ENCODE assay signal across 12 mouse cellular contexts in the genomic region with DNA sequence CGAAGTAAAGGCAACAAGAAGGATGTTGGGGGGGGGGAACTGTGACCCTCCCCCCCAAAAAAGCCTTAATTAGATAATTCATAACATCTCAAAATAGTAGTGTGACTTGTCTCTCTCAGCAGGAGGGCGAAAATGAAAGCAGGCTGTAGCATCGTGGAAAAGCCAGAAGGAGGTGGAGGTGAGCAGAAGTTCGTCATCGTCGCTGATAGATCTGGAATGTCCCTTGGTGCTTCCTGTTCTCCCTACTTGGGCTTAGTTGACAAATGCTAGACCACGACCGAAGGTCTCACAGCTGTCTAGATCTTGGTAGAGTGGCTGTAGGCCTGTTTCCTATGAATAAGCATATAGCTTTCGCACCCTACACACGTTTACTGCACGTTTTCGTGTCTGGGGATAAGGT. TPM values are rescaled to one million over a fixed set of nuclear protein-coding genes. Genes with fewer than 3 reads are reported as not detected.
DNase-seq lines count a peak whose midpoint lies in the region; ATAC-seq and TF ChIP-seq lines count a peak whose summit lies in the region.
"Had no signal": no experiment of that assay in that cellular context is flagged by ENCODE, and none has a peak within 500 bp of the region (broad histone marks: within the 10 kb centered on the region; RNA-seq: fewer than 3 reads in every experiment).

No protein-coding gene starts in this region.

- no peaks in the 10 kb centered on the region for H3K27me3 ChIP-seq in hindbrain, embryonic 15.5 days
- no peaks in the 10 kb centered on the region; the same call in 1 of the 2 replicates for H3K27me3 ChIP-seq in hindbrain, embryonic 10.5 days (ENCODE audit: insufficient read depth, poor library complexity, severe bottlenecking)
- no peaks in the 10 kb centered on the region for H3K27me3 ChIP-seq in spleen, adult 2 months (ENCODE audit: control insufficient read depth, insufficient read depth, low read length)
- H3K27me3 ChIP-seq in stomach, postnatal 0 days (ENCODE audit: control insufficient read depth, insufficient read depth, low read length) = no peaks in the 10 kb centered on the region
- H3K27me3 ChIP-seq: forebrain, embryonic 13.5 days had no signal

- H3K4me2 ChIP-seq in hindbrain, embryonic 15.5 days = 0 out of 2 replicates have a peak overlapping the region, but pooled peaks have one; percentile 79
- peak overlapping the region; percentile 80; the same call in 1 of the 2 replicates for H3K4me2 ChIP-seq in stomach, postnatal 0 days (replicated peaks; ENCODE audit: low read depth)

- H3K4me1 ChIP-seq in hindbrain, embryonic 15.5 days (replicated peaks) = peaks cover 19% of the 10 kb centered on the region
- H3K4me1 ChIP-seq in hindbrain, embryonic 10.5 days (replicated peaks) = peaks cover 21% of the 10 kb centered on the region
- H3K4me1 ChIP-seq in spleen, adult 2 months (ENCODE audit: control insufficient read depth, insufficient read depth, insufficient read length) = peaks cover 28% of the 10 kb centered on the region
- no peaks in the 10 kb centered on the region for H3K4me1 ChIP-seq in stomach, postnatal 0 days (replicated peaks; ENCODE audit: control insufficient read depth, insufficient read depth)

- intact Hi-C loops in left cerebral cortex, postnatal 25 days (cut with DNase I) = loop anchor here (2.0 to 5.0 kb wide), 2 partner anchors 16 to 35 kb away; no protein-coding TSS in a partner anchor

- ATAC-seq in hindbrain, embryonic 15.5 days (ENCODE audit: low FRiP score, low read depth) = no peak
- peak; percentile 29 for ATAC-seq in inflammation-experienced regulatory T-cells, adult 6 months
- no peak for ATAC-seq in stomach, postnatal 0 days (ENCODE audit: low FRiP score, low TSS enrichment)
- ATAC-seq: forebrain, embryonic 13.5 days had no signal

- peaks cover 42% of the 10 kb centered on the region for H3K36me3 ChIP-seq in hindbrain, embryonic 15.5 days
- H3K36me3 ChIP-seq in hindbrain, embryonic 10.5 days = peaks cover 51% of the 10 kb centered on the region
- peaks cover 16% of the 10 kb centered on the region for H3K36me3 ChIP-seq in spleen, adult 2 months (ENCODE audit: control insufficient read depth, insufficient read depth, low read length)
- peaks cover 18% of the 10 kb centered on the region; the same call in 1 of the 2 replicates for H3K36me3 ChIP-seq in stomach, postnatal 0 days (ENCODE audit: control insufficient read depth, insufficient read depth, low read length)

- TF ChIP-seq CTCF in spleen, adult 2 months (IDR thresholded peaks at IDR 0.05; ENCODE audit: extremely low read depth, insufficient read depth, insufficient read length, insufficient replicate concordance) = no peak
- peak; percentile 53 for TF ChIP-seq CTCF in stomach, postnatal 0 days (IDR thresholded peaks at IDR 0.05; ENCODE audit: low read depth)

- no peak for DNase-seq in hindbrain, embryonic 10.5 days (ENCODE audit: low spot score)
- DNase-seq in spleen, adult 2 months (ENCODE audit: low read depth in 1 of 2, low spot score in 2 of 2) = no peak
- no peak for DNase-seq in spleen, adult 18-20 months
- no peak for DNase-seq in stomach, postnatal 0 days (ENCODE audit: low spot score)
- DNase-seq in left cerebral cortex, postnatal 25 days (ENCODE audit: low spot score in 2 of 2) = no peak
- DNase-seq in frontal cortex, postnatal 10 days (ENCODE audit: low spot score in 2 of 2) = no peak
- DNase-seq: embryo, embryonic 11 days; right cerebral cortex, postnatal 25 days had no signal

- no peaks in the 10 kb centered on the region for H3K9me3 ChIP-seq in hindbrain, embryonic 15.5 days
- H3K9me3 ChIP-seq in hindbrain, embryonic 10.5 days = no peaks in the 10 kb centered on the region
- no peaks in the 10 kb centered on the region for H3K9me3 ChIP-seq in stomach, postnatal 0 days (ENCODE audit: control insufficient read depth, low read length)
- H3K9me3 ChIP-seq: forebrain, embryonic 13.5 days had no signal

- no peak for TF ChIP-seq EP300 in stomach, postnatal 0 days (optimal IDR thresholded peaks at IDR 0.05)

- H3K9ac ChIP-seq in hindbrain, embryonic 15.5 days = no peak overlapping the region
- H3K9ac ChIP-seq in stomach, postnatal 0 days (ENCODE audit: low read length) = no peak overlapping the region

- H3K4me3 ChIP-seq in hindbrain, embryonic 15.5 days = no peak overlapping the region
- H3K4me3 ChIP-seq in hindbrain, embryonic 10.5 days = no peak overlapping the region
- H3K4me3 ChIP-seq in spleen, adult 2 months (ENCODE audit: extremely low read depth, insufficient read depth, insufficient read length) = 0 out of 2 replicates have a peak overlapping the region, but pooled peaks have one; percentile 4
- no peak overlapping the region for H3K4me3 ChIP-seq in stomach, postnatal 0 days (ENCODE audit: low read depth, low read length)

- TF ChIP-seq POLR2A in spleen, adult 2 months (IDR thresholded peaks at IDR 0.05; ENCODE audit: low read depth, low read length) = no peak

- WGBS in hindbrain, embryonic 15.5 days = 90% methylated on average over 12 of the region's 12 CpGs
- WGBS in hindbrain, embryonic 10.5 days = 90% methylated on average over 12 of the region's 12 CpGs
- 57% methylated on average over 12 of the region's 12 CpGs for WGBS in spleen, adult 2 months
- 72% methylated on average over 12 of the region's 12 CpGs for WGBS in stomach, postnatal 0 days

- H3K27ac ChIP-seq in hindbrain, embryonic 15.5 days (replicated peaks) = no peak overlapping the region
- H3K27ac ChIP-seq in hindbrain, embryonic 10.5 days = no peak overlapping the region
- H3K27ac ChIP-seq in spleen, adult 2 months (ENCODE audit: insufficient read depth, low read length) = 0 out of 2 replicates have a peak overlapping the region, but pooled peaks have one; percentile 1
- H3K27ac ChIP-seq in stomach, postnatal 0 days (replicated peaks) = no peak overlapping the region
- H3K27ac ChIP-seq: forebrain, embryonic 13.5 days; left cerebral cortex, adult 2 months had no signal

RNA-seq across cellular contexts. Expression of a gene that starts 1.9 kb away (rescaled TPM):
- 10.4 and 10.8 TPM in 2 replicates for polyA plus RNA-seq in hindbrain, embryonic 15.5 days (2015; fragmentation: Nextera tagmentation; extraction: Ambion mirVana)
- 9.6 and 12.2 TPM in 2 replicates for polyA plus RNA-seq in hindbrain, embryonic 10.5 days (2016; fragmentation: Nextera tagmentation; extraction: Ambion mirVana)
- 17.5 and 22.4 TPM in 2 replicates for polyA plus RNA-seq in spleen, adult 2 months (2012; rRNA removed)
- polyA plus RNA-seq in inflammation-experienced regulatory T-cells, adult 6 months (2017; shearing (Covaris generic)) = 10 to 100 TPM; 13.5 to 22.5 (median 19.3) TPM
- 11.8 and 13.6 TPM in 2 replicates for polyA plus RNA-seq in stomach, postnatal 0 days (2015; fragmentation: Nextera tagmentation; extraction: Ambion mirVana)
- total RNA-seq in left cerebral cortex, postnatal 25 days (2021) = 10 to 100 TPM; 20.5 to 22.5 TPM
